Mouse (Mus musculus): ENCODE measurements at regions not wholly inside any gene's neighbourhood (a gene's known extent, or its start where the extent isn't known, plus 50 kb on each side); places are given as distances from the start of the nearest gene placed in this dataset.

GRCm38 (mm10) chr1:137846857-137847256 is 328.7 kb downstream of the Ptprc start:
- H3K4me3 ChIP-seq (ENCODE audit: control insufficient read depth, insufficient read depth, low read length), result no peak overlapping the region
- H3K27ac ChIP-seq (ENCODE audit: control insufficient read depth, insufficient read depth, low read length), result no peak overlapping the region
- DNase-seq, result no peak
- H3K27me3 ChIP-seq (ENCODE audit: control insufficient read depth, insufficient read depth, low read length), result no peaks in the 10 kb centered on the region
- WGBS, result 88% methylated on average over 1 of the region's 1 CpGs
- H3K4me1 ChIP-seq (replicated peaks; ENCODE audit: control insufficient read depth, insufficient read depth, low read length), result no peaks in the 10 kb centered on the region
- no peaks in the 10 kb centered on the region for H3K36me3 ChIP-seq (ENCODE audit: control insufficient read depth, insufficient read depth, low read length)
- no peak for TF ChIP-seq CTCF (IDR thresholded peaks at IDR 0.05; ENCODE audit: borderline replicate concordance, control insufficient read depth, extremely low read depth, insufficient read depth, low read length, poor library complexity)
- TF ChIP-seq POLR2A (IDR thresholded peaks at IDR 0.05; ENCODE audit: control insufficient read depth, extremely low read depth, insufficient read depth, low read length, poor library complexity), result no peak

- Histone ChIP-seq H3K27ac (ENCODE audit: control insufficient read depth, insufficient read depth, low read length) (no peak overlapping the region), H3K4me1 (replicated peaks; ENCODE audit: control insufficient read depth, insufficient read depth, low read length) (no peaks in the 10 kb centered on the region; the same call in 1 of the 2 replicates)
Measured at GRCm38 (mm10) chr1:137840531-137840930, 335.0 kb downstream of the Ptprc start.

GRCm38 (mm10) chr1:137839703-137840102 is 335.8 kb downstream of the Ptprc start:
- no peak overlapping the region for H3K27ac ChIP-seq (ENCODE audit: control insufficient read depth, insufficient read depth, low read length)
- H3K36me3 ChIP-seq (ENCODE audit: control insufficient read depth, insufficient read depth, low read length), result no peaks in the 10 kb centered on the region
- no peak for DNase-seq
- H3K4me3 ChIP-seq (ENCODE audit: control insufficient read depth, insufficient read depth, low read length), result no peak overlapping the region
- H3K27me3 ChIP-seq (ENCODE audit: control insufficient read depth, insufficient read depth, low read length), result no peaks in the 10 kb centered on the region
- TF ChIP-seq POLR2A (IDR thresholded peaks at IDR 0.05; ENCODE audit: control insufficient read depth, extremely low read depth, insufficient read depth, low read length, poor library complexity) (no peak), CTCF (IDR thresholded peaks at IDR 0.05; ENCODE audit: borderline replicate concordance, control insufficient read depth, extremely low read depth, insufficient read depth, low read length, poor library complexity) (no peak)
- WGBS, result 94% methylated on average over 5 of the region's 5 CpGs
- no peaks in the 10 kb centered on the region; the same call in 1 of the 2 replicates for H3K4me1 ChIP-seq (replicated peaks; ENCODE audit: control insufficient read depth, insufficient read depth, low read length)

More at GRCm38 (mm10) chr1:137840531-137840930, 335.0 kb downstream of the Ptprc start:
- H3K4me3 ChIP-seq (ENCODE audit: control insufficient read depth, insufficient read depth, low read length), result no peak overlapping the region
- no peaks in the 10 kb centered on the region for H3K36me3 ChIP-seq (ENCODE audit: control insufficient read depth, insufficient read depth, low read length)
- no peak for TF ChIP-seq POLR2A (IDR thresholded peaks at IDR 0.05; ENCODE audit: control insufficient read depth, extremely low read depth, insufficient read depth, low read length, poor library complexity)
- no peak for TF ChIP-seq CTCF (IDR thresholded peaks at IDR 0.05; ENCODE audit: borderline replicate concordance, control insufficient read depth, extremely low read depth, insufficient read depth, low read length, poor library complexity)
- no peak for DNase-seq
- H3K27me3 ChIP-seq (ENCODE audit: control insufficient read depth, insufficient read depth, low read length), result no peaks in the 10 kb centered on the region

- Histone ChIP-seq H3K27ac (ENCODE audit: control insufficient read depth, insufficient read depth, low read length) (no peak overlapping the region), H3K36me3 (ENCODE audit: control insufficient read depth, insufficient read depth, low read length) (no peaks in the 10 kb centered on the region), H3K4me3 (ENCODE audit: control insufficient read depth, insufficient read depth, low read length) (no peak overlapping the region), H3K4me1 (replicated peaks; ENCODE audit: control insufficient read depth, insufficient read depth, low read length) (no peaks in the 10 kb centered on the region; the same call in 1 of the 2 replicates), H3K27me3 (ENCODE audit: control insufficient read depth, insufficient read depth, low read length) (no peaks in the 10 kb centered on the region)
- TF ChIP-seq POLR2A (IDR thresholded peaks at IDR 0.05; ENCODE audit: control insufficient read depth, extremely low read depth, insufficient read depth, low read length, poor library complexity) (no peak), CTCF (IDR thresholded peaks at IDR 0.05; ENCODE audit: borderline replicate concordance, control insufficient read depth, extremely low read depth, insufficient read depth, low read length, poor library complexity) (no peak)
- DNase-seq, result no peak
- 92% methylated on average over 2 of the region's 2 CpGs for WGBS
Measured at GRCm38 (mm10) chr1:137839263-137839662, 336.2 kb downstream of the Ptprc start.

- 94% methylated on average over 8 of the region's 8 CpGs for WGBS
- no peak for DNase-seq
Measured at GRCm38 (mm10) chr1:137838357-137838756, 337.2 kb downstream of the Ptprc start.

GRCm38 (mm10) chr1:137833535-137833934 is 342.0 kb downstream of the Ptprc start:
- Histone ChIP-seq H3K4me3 (ENCODE audit: control insufficient read depth, insufficient read depth, low read length) (no peak overlapping the region), H3K27ac (ENCODE audit: control insufficient read depth, insufficient read depth, low read length) (no peak overlapping the region), H3K27me3 (ENCODE audit: control insufficient read depth, insufficient read depth, low read length) (no peaks in the 10 kb centered on the region), H3K36me3 (ENCODE audit: control insufficient read depth, insufficient read depth, low read length) (no peaks in the 10 kb centered on the region), H3K4me1 (replicated peaks; ENCODE audit: control insufficient read depth, insufficient read depth, low read length) (no peaks in the 10 kb centered on the region)
- 84% methylated on average over 3 of the region's 3 CpGs for WGBS
- no peak for DNase-seq
- TF ChIP-seq POLR2A (IDR thresholded peaks at IDR 0.05; ENCODE audit: control insufficient read depth, extremely low read depth, insufficient read depth, low read length, poor library complexity) (no peak), CTCF (IDR thresholded peaks at IDR 0.05; ENCODE audit: borderline replicate concordance, control insufficient read depth, extremely low read depth, insufficient read depth, low read length, poor library complexity) (no peak)

More at GRCm38 (mm10) chr1:137838357-137838756, 337.2 kb downstream of the Ptprc start:
- Histone ChIP-seq H3K27me3 (ENCODE audit: control insufficient read depth, insufficient read depth, low read length) (no peaks in the 10 kb centered on the region), H3K4me1 (replicated peaks; ENCODE audit: control insufficient read depth, insufficient read depth, low read length) (no peaks in the 10 kb centered on the region; the same call in 1 of the 2 replicates), H3K36me3 (ENCODE audit: control insufficient read depth, insufficient read depth, low read length) (no peaks in the 10 kb centered on the region), H3K27ac (ENCODE audit: control insufficient read depth, insufficient read depth, low read length) (no peak overlapping the region), H3K4me3 (ENCODE audit: control insufficient read depth, insufficient read depth, low read length) (no peak overlapping the region)
- TF ChIP-seq CTCF (IDR thresholded peaks at IDR 0.05; ENCODE audit: borderline replicate concordance, control insufficient read depth, extremely low read depth, insufficient read depth, low read length, poor library complexity) (no peak), POLR2A (IDR thresholded peaks at IDR 0.05; ENCODE audit: control insufficient read depth, extremely low read depth, insufficient read depth, low read length, poor library complexity) (no peak)

GRCm38 (mm10) chr1:137831284-137831683 is 344.2 kb downstream of the Ptprc start:
- H3K4me1 ChIP-seq (replicated peaks; ENCODE audit: control insufficient read depth, insufficient read depth, low read length), result no peaks in the 10 kb centered on the region
- no peak for DNase-seq
- WGBS, result 9% methylated on average over 4 of the region's 4 CpGs
- H3K4me3 ChIP-seq (ENCODE audit: control insufficient read depth, insufficient read depth, low read length), result no peak overlapping the region
- H3K36me3 ChIP-seq (ENCODE audit: control insufficient read depth, insufficient read depth, low read length), result no peaks in the 10 kb centered on the region
- no peaks in the 10 kb centered on the region for H3K27me3 ChIP-seq (ENCODE audit: control insufficient read depth, insufficient read depth, low read length)
- TF ChIP-seq CTCF (IDR thresholded peaks at IDR 0.05; ENCODE audit: borderline replicate concordance, control insufficient read depth, extremely low read depth, insufficient read depth, low read length, poor library complexity) (no peak), POLR2A (IDR thresholded peaks at IDR 0.05; ENCODE audit: control insufficient read depth, extremely low read depth, insufficient read depth, low read length, poor library complexity) (no peak)
- H3K27ac ChIP-seq (ENCODE audit: control insufficient read depth, insufficient read depth, low read length), result no peak overlapping the region

All from thymus, adult 2 months (tissue).